Mouse (Mus musculus): ENCODE data around the gene Tom1. TPM values are rescaled to one million over a fixed set of nuclear protein-coding genes. Genes with fewer than 3 reads are reported as not detected.

Gene Tom1
- polyA plus RNA-seq, 1 experiment, result 0.33 TPM

- peaks cover 53% of the 10 kb centered on the region for H3K4me1 ChIP-seq (ENCODE audit: control insufficient read depth)
- no peak overlapping the region for H3K4me3 ChIP-seq (replicated peaks)
- H3K36me3 ChIP-seq (ENCODE audit: control insufficient read depth), result no peaks in the 10 kb centered on the region
- TF ChIP-seq GATA1 (IDR thresholded peaks at IDR 0.05; ENCODE audit: low read length), result no peak
- TF ChIP-seq TAL1 (IDR thresholded peaks at IDR 0.05; ENCODE audit: low read length), result no peak
- H3K27me3 ChIP-seq (ENCODE audit: control insufficient read depth), result peaks cover 8% of the 10 kb centered on the region
- H3K9me3 ChIP-seq (ENCODE audit: control insufficient read depth, low read length), result peaks cover 9% of the 10 kb centered on the region
Measured at GRCm38 (mm10) chr8:75078851-75079250, 45.3 kb downstream of the Tom1 start.

- Histone ChIP-seq H3K9me3 (ENCODE audit: control insufficient read depth, low read length) (peaks cover 9% of the 10 kb centered on the region), H3K36me3 (ENCODE audit: control insufficient read depth) (no peaks in the 10 kb centered on the region), H3K4me1 (ENCODE audit: control insufficient read depth) (peaks cover 75% of the 10 kb centered on the region), H3K27me3 (ENCODE audit: control insufficient read depth) (peaks cover 8% of the 10 kb centered on the region), H3K4me3 (replicated peaks) (no peak overlapping the region)
- TF ChIP-seq TAL1 (IDR thresholded peaks at IDR 0.05; ENCODE audit: low read length) (no peak), GATA1 (IDR thresholded peaks at IDR 0.05; ENCODE audit: low read length) (no peak)
Measured at GRCm38 (mm10) chr8:75081364-75082040, 48.0 kb downstream of the Tom1 start.

- Histone ChIP-seq H3K4me1 (ENCODE audit: control insufficient read depth) (peaks cover 75% of the 10 kb centered on the region), H3K4me3 (replicated peaks) (peak overlapping the region; percentile 75), H3K9me3 (ENCODE audit: control insufficient read depth, low read length) (peaks cover 9% of the 10 kb centered on the region), H3K27me3 (ENCODE audit: control insufficient read depth) (peaks cover 8% of the 10 kb centered on the region), H3K36me3 (ENCODE audit: control insufficient read depth) (no peaks in the 10 kb centered on the region)
- peak; percentile 74 for TF ChIP-seq GATA1 (IDR thresholded peaks at IDR 0.05; ENCODE audit: low read length)
- no peak for TF ChIP-seq TAL1 (IDR thresholded peaks at IDR 0.05; ENCODE audit: low read length)
Measured at GRCm38 (mm10) chr8:75082181-75082805, 48.8 kb downstream of the Tom1 start.

GRCm38 (mm10) chr8:75083846-75084245 lies 50.3 kb downstream of the Tom1 start:
- no peak for TF ChIP-seq GATA1 (IDR thresholded peaks at IDR 0.05; ENCODE audit: low read length)
- TF ChIP-seq TAL1 (IDR thresholded peaks at IDR 0.05; ENCODE audit: low read length), result no peak
- Histone ChIP-seq H3K27me3 (ENCODE audit: control insufficient read depth) (peaks cover 11% of the 10 kb centered on the region), H3K4me3 (replicated peaks) (peak overlapping the region; percentile 75), H3K36me3 (ENCODE audit: control insufficient read depth) (no peaks in the 10 kb centered on the region), H3K9me3 (ENCODE audit: control insufficient read depth, low read length) (peaks cover 8% of the 10 kb centered on the region), H3K4me1 (ENCODE audit: control insufficient read depth) (peaks cover 69% of the 10 kb centered on the region)

- H3K4me1 ChIP-seq (ENCODE audit: control insufficient read depth), result peaks cover 68% of the 10 kb centered on the region
- peaks cover 17% of the 10 kb centered on the region for H3K27me3 ChIP-seq (ENCODE audit: control insufficient read depth)
- peaks cover 1% of the 10 kb centered on the region for H3K9me3 ChIP-seq (ENCODE audit: control insufficient read depth, low read length)
- TF ChIP-seq GATA1 (IDR thresholded peaks at IDR 0.05; ENCODE audit: low read length) (no peak), TAL1 (IDR thresholded peaks at IDR 0.05; ENCODE audit: low read length) (no peak)
- H3K4me3 ChIP-seq (replicated peaks), result no peak overlapping the region
- no peaks in the 10 kb centered on the region for H3K36me3 ChIP-seq (ENCODE audit: control insufficient read depth)
Measured at GRCm38 (mm10) chr8:75084382-75085064, 51.0 kb downstream of the Tom1 start.

- no peaks in the 10 kb centered on the region for H3K9me3 ChIP-seq (ENCODE audit: control insufficient read depth, low read length)
- H3K4me3 ChIP-seq (replicated peaks), result no peak overlapping the region
- TF ChIP-seq GATA1 (IDR thresholded peaks at IDR 0.05; ENCODE audit: low read length) (no peak), TAL1 (IDR thresholded peaks at IDR 0.05; ENCODE audit: low read length) (no peak)
- no peaks in the 10 kb centered on the region for H3K36me3 ChIP-seq (ENCODE audit: control insufficient read depth)
- H3K4me1 ChIP-seq (ENCODE audit: control insufficient read depth), result peaks cover 64% of the 10 kb centered on the region
- H3K27me3 ChIP-seq (ENCODE audit: control insufficient read depth), result peaks cover 30% of the 10 kb centered on the region
Measured at GRCm38 (mm10) chr8:75086002-75086401, 52.5 kb downstream of the Tom1 start.

GRCm38 (mm10) chr8:75087127-75087526 lies 53.6 kb downstream of the Tom1 start:
- H3K36me3 ChIP-seq (ENCODE audit: control insufficient read depth), result no peaks in the 10 kb centered on the region
- peaks cover 33% of the 10 kb centered on the region for H3K27me3 ChIP-seq (ENCODE audit: control insufficient read depth)
- H3K4me1 ChIP-seq (ENCODE audit: control insufficient read depth), result peaks cover 53% of the 10 kb centered on the region
- TF ChIP-seq TAL1 (IDR thresholded peaks at IDR 0.05; ENCODE audit: low read length), result no peak
- TF ChIP-seq GATA1 (IDR thresholded peaks at IDR 0.05; ENCODE audit: low read length), result no peak
- no peaks in the 10 kb centered on the region for H3K9me3 ChIP-seq (ENCODE audit: control insufficient read depth, low read length)
- H3K4me3 ChIP-seq (replicated peaks), result no peak overlapping the region

GRCm38 (mm10) chr8:75088989-75089881 lies 55.7 kb downstream of the Tom1 start:
- TF ChIP-seq TAL1 (IDR thresholded peaks at IDR 0.05; ENCODE audit: low read length) (no peak), GATA1 (IDR thresholded peaks at IDR 0.05; ENCODE audit: low read length) (no peak)
- Histone ChIP-seq H3K27me3 (ENCODE audit: control insufficient read depth) (peaks cover 54% of the 10 kb centered on the region), H3K4me1 (ENCODE audit: control insufficient read depth) (peaks cover 39% of the 10 kb centered on the region), H3K4me3 (replicated peaks) (no peak overlapping the region), H3K9me3 (ENCODE audit: control insufficient read depth, low read length) (no peaks in the 10 kb centered on the region), H3K36me3 (ENCODE audit: control insufficient read depth) (no peaks in the 10 kb centered on the region)
